In the genomic region with DNA sequence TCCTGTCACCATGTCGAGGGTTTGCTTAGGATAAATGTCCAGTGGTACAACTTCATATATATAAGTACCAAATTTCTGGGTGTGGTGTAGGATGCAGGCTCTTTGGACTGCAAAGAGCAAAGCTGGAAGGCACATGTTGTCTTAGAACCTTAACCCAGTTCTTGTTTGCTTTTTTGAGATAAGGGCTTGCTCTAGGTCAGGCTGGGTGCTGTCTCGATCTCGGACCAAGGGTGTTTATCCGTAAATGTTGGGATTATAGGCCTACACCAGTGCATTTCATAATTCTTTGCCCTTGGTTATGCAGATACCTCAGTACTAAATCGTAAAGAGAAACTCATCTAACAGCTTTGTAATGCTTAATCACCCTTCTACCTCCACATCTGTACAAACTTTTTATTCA, we compare ENCODE assay signal across 8 mouse cellular contexts. TPM values are rescaled to one million over a fixed set of nuclear protein-coding genes. Genes with fewer than 3 reads are reported as not detected.
DNase-seq lines count a peak whose midpoint lies in the region; ATAC-seq and TF ChIP-seq lines count a peak whose summit lies in the region.

No protein-coding gene starts in this region.

- peak overlapping the region; percentile 61 to 85 (median 70) for H3K4me3 ChIP-seq in CH12.LX (replicated peaks in 1 of 3; ENCODE audit: low read depth in 2 of 3, low read length in 2 of 3, poor library complexity in 1 of 3)
- H3K4me3 ChIP-seq in ES-Bruce4 (ENCODE audit: low read depth, low read length) = peak overlapping the region; percentile 87
- peak overlapping the region; percentile 80 for H3K4me3 ChIP-seq in forebrain, embryonic 14.5 days (ENCODE audit: low read depth, low read length)
- H3K4me3 ChIP-seq in liver, embryonic 14.5 days (ENCODE audit: insufficient read depth in 1 of 2, low read depth in 2 of 2, low read length in 2 of 2) = peak overlapping the region; percentile 93 to 94

- H3K9ac ChIP-seq in CH12.LX (ENCODE audit: insufficient read depth, low read depth) (peak overlapping the region; percentile 64), ES-Bruce4 (ENCODE audit: low read depth, poor library complexity, severe bottlenecking) (peak overlapping the region; percentile 72)
- peak overlapping the region; percentile 81 for H3K9ac ChIP-seq in forebrain, embryonic 14.5 days (ENCODE audit: low read length)
- H3K9ac ChIP-seq in liver, embryonic 14.5 days (replicated peaks) = peak overlapping the region; percentile 76

- no peak for DNase-seq in CH12.LX (ENCODE audit: extremely low read depth)
- DNase-seq in forebrain, embryonic 14.5 days (ENCODE audit: low spot score) = no peak
- DNase-seq in liver, embryonic 14.5 days (ENCODE audit: low read depth in 3 of 3, low spot score in 3 of 3) = peak in 1 of 3 experiments; percentile 16
- no peak for DNase-seq in right cerebral cortex, postnatal 25 days
- no peak for DNase-seq in gastrocnemius, adult 18-20 months (ENCODE audit: low spot score)
- DNase-seq in left cerebral cortex, postnatal 4 days = no peak
- DNase-seq in thymus, postnatal 10 days (ENCODE audit: low spot score in 2 of 2) = no peak

- H3K27ac ChIP-seq in CH12.LX (ENCODE audit: insufficient read depth, low read depth) (no peak overlapping the region), ES-Bruce4 (ENCODE audit: insufficient read depth, low read length) (no peak overlapping the region)
- H3K27ac ChIP-seq in forebrain, embryonic 14.5 days (ENCODE audit: low read depth, low read length) = no peak overlapping the region
- H3K27ac ChIP-seq in liver, embryonic 14.5 days = peak overlapping the region; percentile 5

- peaks cover 20% of the 10 kb centered on the region for H3K79me2 ChIP-seq in CH12.LX (replicated peaks; ENCODE audit: control insufficient read depth, extremely low read depth, insufficient read depth, poor library complexity, severe bottlenecking)

- H3K36me3 ChIP-seq in CH12.LX (replicated peaks in 1 of 2; ENCODE audit: control insufficient read depth in 1 of 2, insufficient read depth in 1 of 2, low read length in 1 of 2) (peaks cover 6 to 34% of the 10 kb centered on the region in 2 experiments), ES-Bruce4 (ENCODE audit: control insufficient read depth, insufficient read depth, low read length, poor library complexity, severe bottlenecking) (no peaks in the 10 kb centered on the region)
- H3K36me3 ChIP-seq in forebrain, embryonic 14.5 days (ENCODE audit: control insufficient read depth, insufficient read depth, low read length) = no peaks in the 10 kb centered on the region
- H3K36me3 ChIP-seq in liver, embryonic 14.5 days (replicated peaks; ENCODE audit: control insufficient read depth, insufficient read depth, low read depth) = peaks cover 16% of the 10 kb centered on the region

- TF ChIP-seq CTCF in CH12.LX (conservative IDR thresholded peaks at IDR 0.05 in 1 of 2, IDR thresholded peaks at IDR 0.05 in 1 of 2; ENCODE audit: low read depth in 2 of 2, low read length in 2 of 2) (no peak), ES-Bruce4 (IDR thresholded peaks at IDR 0.05; ENCODE audit: low read depth, low read length) (no peak)
- TF ChIP-seq CTCF in liver, embryonic 14.5 days (IDR thresholded peaks at IDR 0.05; ENCODE audit: low read depth) = no peak

- H3K27me3 ChIP-seq in CH12.LX (replicated peaks) = no peaks in the 10 kb centered on the region
- H3K27me3 ChIP-seq in ES-Bruce4 (ENCODE audit: control insufficient read depth, insufficient read depth, low read length, poor library complexity, severe bottlenecking) = no peaks in the 10 kb centered on the region
- H3K27me3 ChIP-seq in forebrain, embryonic 14.5 days (replicated peaks; ENCODE audit: control insufficient read depth, insufficient read depth, low read length) = no peaks in the 10 kb centered on the region
- H3K27me3 ChIP-seq in liver, embryonic 14.5 days (ENCODE audit: control insufficient read depth, insufficient read depth, low read length) = no peaks in the 10 kb centered on the region

- TF ChIP-seq RAD21 in CH12.LX (IDR thresholded peaks at IDR 0.05; ENCODE audit: low read depth, low read length) = no peak

- no peak for ATAC-seq in forebrain, embryonic 14.5 days
- ATAC-seq in liver, embryonic 14.5 days (ENCODE audit: insufficient read depth) = peak; percentile 36

- dilution Hi-C loops in CH12.LX (cut with MboI; ENCODE audit: extremely low pct_ligation_motif_present, extremely low pct_unique_long_range_greater_than_20kb, low sequenced_read_pairs) = no loop called here

- intact Hi-C loops in left cerebral cortex, postnatal 4 days (cut with DNase I) = loop anchor here (10.0 kb wide), 1 partner anchor 128 kb away; no protein-coding TSS in a partner anchor

- TF ChIP-seq POLR2A in CH12.LX (IDR thresholded peaks at IDR 0.05; ENCODE audit: low read depth, low read length) (no peak), ES-Bruce4 (IDR thresholded peaks at IDR 0.05; ENCODE audit: insufficient read depth, low read length) (no peak)

- in situ Hi-C loops in CH12.LX (cut with MboI; ENCODE audit: low pct_ligation_motif_present, low pct_unique_long_range_greater_than_20kb, low sequenced_read_pairs) = loop anchor here (5.0 kb wide), 1 partner anchor 285 kb away; no protein-coding TSS in a partner anchor

- TF ChIP-seq EP300 in CH12.LX (IDR thresholded peaks at IDR 0.05; ENCODE audit: low read length) (no peak), ES-Bruce4 (IDR thresholded peaks at IDR 0.05; ENCODE audit: insufficient read depth, low read depth, low read length) (no peak)
- TF ChIP-seq EP300 in liver, embryonic 14.5 days (IDR thresholded peaks at IDR 0.05; ENCODE audit: low read depth) = no peak

- H3K9me3 ChIP-seq in CH12.LX (replicated peaks; ENCODE audit: low read length) = no peaks in the 10 kb centered on the region
- H3K9me3 ChIP-seq in ES-Bruce4 (replicated peaks; ENCODE audit: control insufficient read depth, insufficient read depth, low read length, poor library complexity, severe bottlenecking) = no peaks in the 10 kb centered on the region
- H3K9me3 ChIP-seq in forebrain, embryonic 14.5 days (replicated peaks; ENCODE audit: control insufficient read depth, low read length) = no peaks in the 10 kb centered on the region
- no peaks in the 10 kb centered on the region for H3K9me3 ChIP-seq in liver, embryonic 14.5 days (ENCODE audit: control insufficient read depth, low read length)

- peak overlapping the region; percentile 83 for H3K4me2 ChIP-seq in CH12.LX (ENCODE audit: insufficient read depth, low read depth, poor library complexity, severe bottlenecking)
- H3K4me2 ChIP-seq in forebrain, embryonic 14.5 days (ENCODE audit: low read length) = peak overlapping the region; percentile 85
- H3K4me2 ChIP-seq in liver, embryonic 14.5 days (ENCODE audit: low read depth) = peak overlapping the region; percentile 83

- H3K4me1 ChIP-seq in CH12.LX (ENCODE audit: control insufficient read depth in 1 of 2, insufficient read depth in 2 of 2) (peaks cover 4 to 49% of the 10 kb centered on the region in 2 experiments; a peak in 3 of 4 replicates), ES-Bruce4 (ENCODE audit: control insufficient read depth, insufficient read depth, low read length) (no peaks in the 10 kb centered on the region)
- peaks cover 11% of the 10 kb centered on the region for H3K4me1 ChIP-seq in forebrain, embryonic 14.5 days (ENCODE audit: control insufficient read depth, insufficient read depth, low read length)
- H3K4me1 ChIP-seq in liver, embryonic 14.5 days (replicated peaks; ENCODE audit: control insufficient read depth in 2 of 2, insufficient read depth in 2 of 2, low read length in 1 of 2) = peaks cover 8 to 12% of the 10 kb centered on the region in 2 experiments

- WGBS in forebrain, embryonic 14.5 days = 60% methylated on average over 5 of the region's 5 CpGs
- WGBS in liver, embryonic 14.5 days (ENCODE audit: insufficient replicate concordance) = 18% methylated on average over 5 of the region's 5 CpGs

TF ChIP-seq in CH12.LX, 34 proteins besides CTCF, POLR2A, EP300 and RAD21 (continues in another document):
- TF ChIP-seq NELFE (IDR thresholded peaks at IDR 0.05; ENCODE audit: low read depth, low read length) (no peak), MAZ (IDR thresholded peaks at IDR 0.05; ENCODE audit: low read depth, low read length) (no peak), ZMIZ1 (IDR thresholded peaks at IDR 0.05; ENCODE audit: low read depth, low read length) (no peak), PAX5 (IDR thresholded peaks at IDR 0.05; ENCODE audit: low read length) (no peak), MAFK (IDR thresholded peaks at IDR 0.05; ENCODE audit: insufficient replicate concordance, low read length) (no peak), ETS1 (conservative IDR thresholded peaks at IDR 0.05; ENCODE audit: low read depth, low read length) (no peak), TCF12 (IDR thresholded peaks at IDR 0.05; ENCODE audit: low read depth, low read length) (no peak), UBTF (IDR thresholded peaks at IDR 0.05; ENCODE audit: low read depth, low read length) (no peak), JUND (conservative IDR thresholded peaks at IDR 0.05; ENCODE audit: low read depth, low read length) (no peak), E2F4 (IDR thresholded peaks at IDR 0.05; ENCODE audit: insufficient replicate concordance, low read depth, low read length) (no peak), NRF1 (IDR thresholded peaks at IDR 0.05; ENCODE audit: low read depth, low read length) (no peak), RCOR1 (conservative IDR thresholded peaks at IDR 0.05; ENCODE audit: low read depth, low read length) (no peak)

RNA-seq across cellular contexts. Expression of a gene that starts 0.8 kb away (rescaled TPM):
- total RNA-seq in CH12.LX (2012; rRNA removed) = 19.1 and 21.8 TPM in 2 replicates
- 27.0 and 29.3 TPM in 2 replicates for total RNA-seq in CH12.LX (2014; rRNA removed)
- 23.2 and 23.6 TPM in 2 replicates for polyA plus RNA-seq in CH12.LX (2012; ENCODE audit: insufficient read length, low read depth)
- polyA plus RNA-seq in ES-Bruce4 (2011; ENCODE audit: insufficient read depth, insufficient read length, low read depth, missing spikeins) = 13.6 and 15.7 TPM in 2 replicates
- polyA plus RNA-seq in forebrain, embryonic 14.5 days (2014; fragmentation: Nextera tagmentation; extraction: Ambion mirVana) = 3.7 and 3.8 TPM in 2 replicates
- 5.9 and 8.7 TPM in 2 replicates for polyA plus RNA-seq in liver, embryonic 14.5 days (2012; rRNA removed)
- 9.0 and 11.3 TPM in 2 replicates for polyA plus RNA-seq in liver, embryonic 14.5 days (2014; fragmentation: Nextera tagmentation; extraction: Ambion mirVana)
- total RNA-seq in gastrocnemius, adult 18-20 months (2021) = under 1 TPM; 0.59 to 0.75 TPM
- 1 to 10 TPM; 3.7 to 4.7 TPM for total RNA-seq in left cerebral cortex, postnatal 4 days (2021)

RNA-seq across cellular contexts. Expression of a gene that starts 22.1 kb away (rescaled TPM):
- 0.88 and 1.5 TPM in 2 replicates for total RNA-seq in CH12.LX (2012; rRNA removed)
- total RNA-seq in CH12.LX (2014; rRNA removed) = 1.0 and 2.2 TPM in 2 replicates
- polyA plus RNA-seq in CH12.LX (2012; ENCODE audit: insufficient read length, low read depth) = 3.0 and 3.7 TPM in 2 replicates
- polyA plus RNA-seq in ES-Bruce4 (2011; ENCODE audit: insufficient read depth, insufficient read length, low read depth, missing spikeins) = not detected in 2 replicates
- 0.18 and 0.23 TPM in 2 replicates for polyA plus RNA-seq in forebrain, embryonic 14.5 days (2014; fragmentation: Nextera tagmentation; extraction: Ambion mirVana)
- 0.06 TPM in 1 of 2 replicates, not detected in the other for polyA plus RNA-seq in liver, embryonic 14.5 days (2012; rRNA removed)
- 0.04 TPM in 1 of 2 replicates, not detected in the other for polyA plus RNA-seq in liver, embryonic 14.5 days (2014; fragmentation: Nextera tagmentation; extraction: Ambion mirVana)
- 100 to 1,000 TPM; 275 to 366 TPM for total RNA-seq in gastrocnemius, adult 18-20 months (2021)
- under 1 TPM; 0.38 to 0.40 TPM for total RNA-seq in left cerebral cortex, postnatal 4 days (2021)
